Mouse (Mus musculus): ENCODE results near the gene Adamts13.

Adamts13 gene

DNA sequence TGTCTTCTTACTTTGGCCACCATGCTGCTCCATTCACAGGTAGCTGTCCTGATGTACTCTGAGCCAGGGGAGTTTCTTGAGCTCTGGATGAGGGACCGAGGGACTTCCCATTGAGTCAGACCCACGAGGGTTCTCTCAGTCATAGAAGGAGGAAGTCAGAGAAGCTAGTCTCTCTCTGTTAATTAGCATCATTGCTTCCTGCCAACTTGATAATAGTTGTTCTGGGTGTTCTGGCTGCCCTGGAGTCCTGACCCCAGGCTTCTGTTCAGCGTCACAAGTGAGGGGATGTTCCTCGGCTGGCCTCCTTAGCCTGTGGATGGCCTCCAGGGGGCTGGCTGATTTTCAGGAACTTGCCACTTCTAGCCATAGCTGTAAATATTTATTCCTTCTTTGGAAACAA, 744 bp downstream of the Adamts13 start:
- no peak for DNase-seq

DNA sequence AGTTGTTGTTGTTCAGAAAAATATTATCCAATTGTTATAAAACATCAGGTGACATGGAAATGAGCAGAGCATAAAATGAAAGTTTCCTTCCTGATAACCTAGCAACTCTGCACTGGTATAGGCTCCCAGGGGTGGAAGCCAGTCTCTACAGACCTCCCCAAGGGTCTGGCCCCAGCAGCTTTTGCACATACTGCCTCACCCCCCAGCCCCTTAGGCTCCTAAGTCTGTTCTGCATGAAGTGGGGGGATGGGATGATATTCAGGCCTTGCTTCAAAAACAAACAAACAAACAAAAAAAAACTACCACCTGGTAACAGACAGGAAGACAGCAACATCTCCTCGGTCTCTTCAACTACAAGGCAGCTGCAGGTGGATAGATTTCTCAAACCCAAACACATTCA, 7.1 kb downstream of the Adamts13 start:
- no peak for DNase-seq

DNA sequence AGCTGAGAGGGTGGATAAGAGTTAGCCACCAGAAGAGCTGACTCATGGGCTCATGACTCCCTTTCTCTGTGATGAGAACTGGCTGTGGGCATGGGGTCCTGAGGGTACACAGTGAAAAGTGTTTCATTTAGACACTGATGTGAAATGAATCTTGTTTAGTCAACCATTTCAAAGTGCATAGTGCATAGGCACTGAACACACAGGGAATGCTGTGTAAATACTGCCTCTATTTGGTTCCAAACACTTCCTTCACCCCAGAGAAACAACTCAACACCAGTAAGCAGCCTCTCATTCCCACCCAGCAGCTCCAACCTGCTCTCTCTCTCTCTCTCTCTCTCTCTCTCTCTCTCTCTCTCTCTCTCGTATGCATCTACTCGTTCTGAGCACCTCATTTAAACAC, 11.0 kb downstream of the Adamts13 start:
- no peak for DNase-seq

DNA sequence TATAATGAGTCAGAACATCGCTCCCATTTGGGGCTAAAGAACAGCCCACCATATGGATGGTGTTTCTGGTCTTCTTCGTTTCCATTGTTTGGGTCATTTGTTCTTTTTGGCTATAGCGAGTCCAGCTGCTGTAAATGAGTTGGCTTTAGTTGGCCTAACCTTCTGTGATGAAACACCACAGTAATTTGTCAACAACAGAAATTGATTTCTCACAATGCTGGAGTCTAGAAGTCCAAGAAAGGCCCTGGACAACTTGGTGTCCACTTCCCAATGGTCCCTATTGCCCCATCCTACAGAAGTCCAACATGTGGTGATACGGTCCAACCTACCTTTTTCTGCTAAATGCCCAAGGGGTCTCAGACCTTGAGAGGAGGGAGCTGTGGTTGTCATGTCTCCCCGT, 11.4 kb downstream of the Adamts13 start:
- no peak for DNase-seq

DNA sequence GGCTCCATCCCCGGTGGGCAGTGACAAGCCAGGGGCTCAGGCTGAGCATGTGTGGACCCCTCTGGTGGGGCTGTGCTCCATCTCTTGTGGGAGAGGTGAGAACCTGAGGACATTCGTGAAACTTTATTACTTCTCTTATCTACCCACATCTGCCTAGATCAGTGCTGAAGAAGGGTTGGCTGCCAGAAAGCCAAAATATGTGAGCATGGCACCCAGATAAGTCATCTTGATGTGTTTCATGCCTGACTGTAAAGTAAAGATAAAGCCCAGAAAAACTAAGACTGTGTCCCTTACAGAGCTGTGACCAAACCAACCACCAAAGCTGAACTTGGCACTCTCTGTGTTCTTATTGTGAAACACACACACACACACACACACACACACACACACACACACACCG, 20.7 kb downstream of the Adamts13 start:
- no peak for DNase-seq

DNA sequence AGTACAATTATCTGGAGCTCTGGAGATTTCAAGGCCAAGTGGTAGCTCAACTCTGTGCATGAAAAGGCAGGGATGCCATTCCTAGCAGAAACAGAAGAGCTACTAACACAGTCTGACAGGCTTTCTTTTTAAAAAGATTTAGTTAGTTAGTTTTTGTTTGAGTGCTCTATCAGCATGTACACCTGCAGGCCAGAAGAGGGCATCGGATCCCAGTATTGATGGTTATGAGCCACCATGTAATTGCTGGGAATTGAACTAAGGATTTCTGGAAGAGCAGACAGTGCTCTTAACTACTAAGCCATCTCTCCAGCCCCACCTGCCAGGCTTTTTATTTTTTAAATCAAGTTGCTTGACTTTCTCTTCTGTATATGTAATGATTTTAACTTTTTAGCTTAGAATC, 24.3 kb downstream of the Adamts13 start:
- DNase-seq, result no peak

DNA sequence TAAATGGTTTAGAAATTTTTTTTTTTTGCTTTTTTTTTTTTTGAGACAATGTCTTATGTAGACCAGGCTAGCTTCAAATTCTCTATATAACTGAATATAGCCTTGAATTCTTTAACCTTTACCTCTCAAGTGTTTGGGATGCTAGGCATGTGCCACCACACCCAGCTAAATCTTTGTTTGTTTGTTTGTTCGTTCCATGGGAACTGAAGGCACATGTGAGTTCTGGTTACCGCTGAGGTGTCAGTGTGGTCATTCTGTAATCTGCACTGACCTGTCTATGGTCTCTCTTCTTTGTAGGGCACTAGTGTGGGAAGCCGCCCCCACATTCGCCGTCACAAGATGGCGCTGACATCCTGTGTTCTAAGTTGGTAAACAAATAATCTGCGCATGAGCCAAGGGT, 24.8 kb downstream of the Adamts13 start:
- DNase-seq, result no peak

DNA sequence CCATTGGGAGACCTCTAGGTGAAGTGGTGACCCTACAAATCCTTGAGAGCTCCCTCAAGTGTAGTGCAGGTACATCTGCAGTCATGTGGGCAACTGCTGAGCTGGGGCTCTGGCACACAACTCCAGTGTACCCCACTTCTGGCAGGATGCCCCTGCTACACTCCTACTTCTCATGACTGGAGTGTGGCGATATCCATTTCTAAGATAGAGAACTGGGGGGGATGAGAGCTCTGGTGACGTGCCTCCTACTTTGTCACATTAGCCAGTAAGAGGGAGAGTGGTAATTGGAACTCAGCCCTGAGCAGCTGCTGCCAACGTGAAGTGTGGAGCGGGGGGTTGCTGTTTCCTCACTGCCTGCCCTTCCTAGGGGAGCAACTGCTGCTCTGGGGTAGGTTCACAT, 33.0 kb downstream of the Adamts13 start:
- no peak for DNase-seq

DNA sequence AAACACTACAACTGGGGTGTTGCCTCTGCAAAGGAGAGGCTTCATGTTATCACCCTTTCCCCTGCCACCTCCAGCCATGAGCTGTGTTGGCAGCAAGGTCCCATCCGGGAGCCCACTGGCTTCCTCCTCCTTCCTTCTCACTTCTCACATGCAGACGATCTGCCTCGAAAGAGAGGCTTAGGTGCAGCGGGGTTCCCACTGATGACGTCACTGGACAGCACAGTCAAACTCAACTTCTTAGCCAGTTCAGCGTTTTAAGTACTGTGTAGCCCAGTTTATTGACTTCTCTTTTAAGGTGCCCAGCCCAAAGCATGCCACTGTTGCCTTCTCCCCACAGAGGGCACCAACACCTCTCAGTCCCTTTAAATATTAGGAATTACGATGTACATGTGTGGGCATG, 34.5 kb downstream of the Adamts13 start:
- DNase-seq, result no peak

DNA sequence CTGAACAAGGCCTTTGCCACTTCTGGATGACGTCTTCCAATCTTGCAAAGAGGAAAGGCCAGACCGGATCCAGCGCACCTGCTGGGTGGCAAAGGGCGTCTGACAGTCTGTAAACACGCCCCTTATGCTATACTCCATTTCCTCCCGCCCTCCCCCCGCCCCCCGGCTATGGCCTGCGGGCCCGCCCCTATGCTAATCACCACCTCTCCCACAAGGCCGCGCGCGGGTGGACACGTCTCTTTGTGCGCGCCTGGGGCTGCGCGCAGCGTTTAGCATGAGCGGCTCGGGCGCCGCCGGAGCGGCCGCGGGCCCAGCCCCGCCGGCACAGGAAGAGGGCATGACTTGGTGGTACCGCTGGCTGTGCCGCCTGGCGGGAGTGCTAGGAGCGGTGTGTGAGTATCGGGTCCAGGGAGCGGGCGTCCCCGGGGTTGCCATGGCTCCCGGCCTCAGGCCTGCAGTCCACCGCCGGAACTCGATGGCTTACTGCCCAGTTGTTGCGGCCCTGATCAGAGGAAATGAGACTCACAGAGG, 36.6 kb downstream of the Adamts13 start, which contains the start of gene Cacfd1:
Cacfd1 (plus strand) TSS at position 213 of the 531 bp plus-strand sequence.
- DNase-seq, result peak; percentile 88 to 90

DNA sequence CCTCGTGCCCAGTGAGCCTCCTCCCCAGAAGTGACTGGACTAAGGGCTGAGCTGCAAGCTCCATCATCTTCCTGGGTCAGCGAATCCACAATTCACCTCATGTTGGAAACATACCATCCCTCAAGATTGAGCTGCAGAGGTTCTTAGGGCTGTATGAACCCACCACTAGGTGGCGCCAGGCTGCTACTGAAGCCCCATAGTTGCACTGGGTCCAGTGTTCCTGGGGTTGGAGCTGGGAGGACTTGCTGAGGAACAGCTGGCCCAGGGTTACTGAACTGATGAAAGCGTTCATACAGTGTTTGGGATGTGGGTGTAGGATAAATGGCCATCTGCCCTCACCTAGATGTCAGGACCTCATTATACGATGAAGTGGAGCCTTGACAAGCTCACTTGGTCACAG, 44.6 kb downstream of the Adamts13 start:
- peak; percentile 69 to 82 for DNase-seq

DNA sequence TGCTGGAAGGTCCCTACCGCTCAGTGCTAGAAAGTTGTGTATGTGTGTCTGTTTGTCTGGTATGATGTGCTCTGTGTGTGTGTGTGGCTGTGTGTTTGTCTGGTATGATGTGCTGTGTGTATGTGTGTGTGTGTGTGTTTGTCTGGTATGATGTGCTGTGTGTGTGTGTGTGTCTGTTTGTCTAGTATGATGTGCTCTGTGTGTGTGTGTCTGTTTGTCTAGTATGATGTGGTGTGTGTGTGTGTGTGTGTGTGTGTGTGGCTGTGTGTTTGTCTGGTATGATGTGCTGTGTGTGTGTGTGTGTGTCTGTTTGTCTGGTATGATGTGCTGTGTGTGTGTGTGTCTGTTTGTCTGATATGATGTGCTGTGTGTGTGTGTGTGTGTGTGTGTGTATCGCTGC, 46.3 kb downstream of the Adamts13 start:
- DNase-seq, result no peak

DNA sequence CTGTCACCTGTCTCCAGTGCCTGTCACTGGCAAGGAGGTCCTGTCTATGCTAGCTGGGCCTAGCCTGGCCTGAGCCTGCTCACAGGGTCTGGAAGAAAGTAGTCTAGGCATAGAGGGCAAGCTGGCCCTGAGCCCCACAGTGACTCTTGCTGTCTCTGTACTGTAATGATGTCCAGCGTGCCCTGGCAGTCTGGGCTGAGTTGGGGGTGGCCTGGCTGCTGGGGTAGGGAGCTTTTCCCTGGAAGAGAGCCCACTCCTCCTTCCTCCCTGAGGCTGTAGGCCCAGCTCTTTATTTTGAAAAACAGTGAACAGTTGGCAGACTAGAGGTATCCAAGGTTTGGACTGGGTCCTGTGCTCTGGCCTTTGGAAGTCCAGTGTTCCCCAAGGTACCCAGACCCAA, 47.9 kb downstream of the Adamts13 start:
- DNase-seq, result no peak

DNA sequence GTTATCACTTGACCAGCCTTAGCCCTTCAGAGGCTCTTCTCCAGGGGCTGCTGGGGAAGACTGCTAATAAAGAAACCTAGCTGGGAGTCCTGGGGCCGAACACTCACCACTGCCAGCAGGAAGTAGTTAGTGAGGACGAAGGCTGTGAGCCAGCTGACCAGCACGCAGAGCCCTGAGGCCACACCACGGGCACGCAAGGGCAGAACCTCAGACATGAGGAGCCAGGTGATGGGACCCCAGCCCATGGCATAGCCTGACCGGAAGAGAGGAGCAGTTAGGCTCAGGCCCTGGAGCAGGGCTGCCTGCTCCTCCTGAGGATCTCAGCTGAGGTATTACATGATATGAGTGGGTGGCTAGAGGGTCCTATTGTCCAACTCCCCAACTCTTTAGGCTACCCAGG, 49.4 kb downstream of the Adamts13 start:
- DNase-seq, result no peak

DNA sequence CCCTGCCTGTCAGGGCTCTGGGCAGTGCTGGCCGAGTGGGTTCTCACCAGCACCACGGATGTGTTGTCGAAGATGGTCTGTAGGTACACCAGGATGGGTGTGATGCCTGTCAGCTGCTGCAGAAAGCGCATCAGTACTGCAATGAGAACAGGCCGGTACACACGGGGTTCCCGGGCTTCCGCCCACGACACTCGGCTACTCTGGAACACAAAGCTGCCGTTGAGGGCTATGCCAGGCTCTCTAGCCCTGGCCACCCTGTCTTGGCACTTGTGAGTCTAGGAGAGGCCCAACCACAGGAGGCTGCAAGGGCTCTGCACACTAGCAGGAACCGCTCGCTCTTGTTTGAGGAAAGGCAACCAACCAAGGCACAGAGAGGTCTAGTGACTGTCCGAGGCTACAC, 50.9 kb downstream of the Adamts13 start:
- no peak for DNase-seq

DNA sequence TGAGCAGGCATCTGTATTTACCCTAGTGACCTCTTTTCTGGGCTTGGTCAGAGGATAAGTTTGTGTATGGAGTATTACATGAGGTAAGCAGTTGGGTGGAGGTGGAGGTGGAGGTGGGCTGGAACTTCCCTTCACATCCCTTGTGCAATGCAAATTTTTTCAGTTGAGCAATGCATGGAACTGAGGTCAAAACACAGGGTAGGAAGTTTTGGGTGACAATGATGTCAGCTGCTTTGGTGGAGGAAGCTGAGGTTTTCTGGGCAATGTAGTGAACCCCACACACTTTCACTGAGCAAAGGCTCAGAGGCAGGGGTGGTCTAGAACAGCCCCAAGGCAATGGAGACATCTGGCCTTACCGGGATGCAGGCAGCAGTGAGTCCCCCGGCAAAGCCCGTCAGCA, 52.3 kb downstream of the Adamts13 start:
- no peak for DNase-seq

DNA sequence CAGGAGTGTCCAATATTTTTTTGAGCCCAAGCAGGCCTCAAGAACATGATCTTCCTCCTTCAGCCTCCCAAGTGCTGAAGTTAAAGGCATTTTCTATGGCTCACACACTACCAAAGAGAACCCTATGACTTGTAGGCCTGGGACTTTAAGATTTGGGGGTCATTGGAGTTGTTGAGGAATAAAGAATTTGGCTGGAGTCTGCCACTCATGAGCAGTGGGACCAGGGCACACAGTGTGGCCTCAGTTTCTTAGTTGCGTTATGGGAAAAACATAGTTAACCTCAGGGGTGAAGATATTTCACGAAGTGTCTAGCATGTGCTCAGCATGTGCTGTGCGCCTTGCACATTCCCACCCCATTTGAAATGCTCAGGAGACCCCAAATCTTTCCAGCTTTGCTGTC, 53.1 kb downstream of the Adamts13 start:
- DNase-seq, result no peak

DNA sequence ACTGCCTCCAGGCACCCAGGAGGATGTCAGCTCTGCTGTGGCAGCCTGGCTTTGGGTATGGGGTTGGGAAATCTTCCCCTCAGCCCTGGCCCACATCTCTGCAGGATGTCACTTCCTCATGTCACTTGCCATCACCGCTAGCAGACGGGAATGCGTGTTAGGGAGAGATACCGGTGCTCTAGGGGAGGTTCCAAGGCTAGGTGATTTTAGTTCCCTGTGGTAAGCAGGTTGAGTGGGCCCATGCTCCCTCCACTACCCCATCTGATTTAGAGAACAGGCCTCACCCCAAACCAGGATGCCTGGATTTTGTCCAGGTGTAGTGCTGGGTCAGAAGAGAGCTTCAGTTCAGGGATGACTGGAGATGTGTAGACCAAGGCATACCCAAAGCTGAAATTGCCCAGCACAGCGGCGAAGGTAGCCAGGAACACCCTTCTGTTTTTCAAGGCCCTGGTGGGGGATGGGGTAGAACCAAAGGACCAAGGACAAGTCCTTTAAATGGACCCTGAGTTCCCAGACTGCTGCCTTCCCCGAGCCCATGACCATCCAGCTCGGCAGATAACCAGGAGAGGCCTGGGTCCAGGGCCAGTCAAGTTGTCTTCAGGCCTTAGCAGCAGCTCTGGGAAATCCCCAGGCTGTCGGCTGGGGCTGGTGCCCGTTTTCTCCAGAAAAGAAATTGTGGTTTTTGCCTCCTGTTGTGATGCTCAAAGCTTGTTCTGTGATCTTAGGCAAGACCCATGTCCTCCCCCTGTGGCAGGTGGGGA, 53.8 kb downstream of the Adamts13 start:
- DNase-seq, result peak; percentile 46 to 50

DNA sequence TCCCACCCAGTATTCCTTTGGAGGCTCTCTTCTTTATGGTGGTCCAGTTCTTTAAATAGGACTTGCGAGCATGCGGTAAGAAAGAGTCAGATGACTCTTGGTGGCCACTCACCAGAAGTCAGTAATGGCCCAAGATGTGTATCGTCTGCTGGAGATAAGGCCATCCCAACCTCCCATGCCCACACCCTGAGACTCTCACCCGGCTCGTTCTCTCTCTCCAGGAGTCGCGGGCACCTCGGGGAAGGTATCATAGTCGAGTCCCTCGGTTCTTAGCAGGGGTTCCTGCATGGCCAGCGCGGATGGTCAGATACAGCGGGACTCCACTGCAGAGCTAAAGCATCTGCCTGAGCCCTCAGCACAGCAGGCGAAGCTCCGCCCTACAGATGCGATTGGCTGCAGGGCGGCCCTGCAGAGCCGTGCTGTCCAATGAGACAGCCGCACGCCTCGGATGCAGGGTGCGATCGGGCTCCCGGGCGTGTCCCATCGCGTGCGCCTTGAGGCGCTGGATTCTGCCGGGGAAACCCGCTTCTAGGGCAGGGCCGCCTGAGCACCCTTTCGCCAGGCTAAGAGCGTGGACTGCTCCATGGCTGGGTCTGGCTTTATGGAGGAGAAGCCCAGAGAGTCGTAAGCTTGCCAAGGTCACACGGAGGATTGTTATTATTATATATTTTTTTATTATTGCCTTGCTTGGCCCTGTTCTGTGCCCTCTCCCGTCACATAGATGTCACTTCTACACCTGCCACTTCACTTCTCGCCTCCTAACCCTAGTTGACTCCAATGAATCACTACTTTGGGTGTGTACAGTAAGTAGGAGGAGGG, 54.6 kb downstream of the Adamts13 start, which contains the start of gene Slc2a6:
Slc2a6 (minus strand) TSS at position 381 of the 819 bp plus-strand sequence.
- DNase-seq, result peak; percentile 93 to 97

DNA sequence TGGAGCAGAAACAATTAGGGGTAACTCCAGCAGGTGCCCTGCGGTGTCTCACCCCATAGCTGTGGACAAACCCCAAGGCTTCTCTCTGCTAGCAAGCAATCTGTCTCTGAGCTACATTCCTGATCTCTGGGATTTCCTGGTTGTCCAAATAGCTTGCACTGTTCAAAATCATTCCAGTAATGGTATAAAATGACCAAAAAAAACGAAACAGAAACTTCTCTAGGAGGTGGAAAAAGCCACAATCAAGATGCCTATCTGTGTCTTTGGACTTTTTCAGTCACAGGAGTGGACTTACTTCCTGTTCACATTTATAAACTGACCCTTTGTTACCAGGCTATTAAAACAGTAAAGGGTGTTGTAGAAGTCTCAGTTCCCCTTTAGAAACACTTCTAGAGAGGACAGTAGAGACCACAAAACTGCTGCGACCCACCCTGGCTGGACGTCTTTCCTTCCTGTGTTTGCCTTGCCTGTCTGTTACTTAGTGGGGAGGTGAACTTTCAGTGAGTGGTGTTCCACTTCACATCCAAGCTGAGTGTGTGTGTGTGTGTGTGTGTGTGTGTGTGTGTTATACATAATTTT, 55.3 kb downstream of the Adamts13 start:
- DNase-seq, result peak in 1 of 2 experiments; percentile 1

DNA sequence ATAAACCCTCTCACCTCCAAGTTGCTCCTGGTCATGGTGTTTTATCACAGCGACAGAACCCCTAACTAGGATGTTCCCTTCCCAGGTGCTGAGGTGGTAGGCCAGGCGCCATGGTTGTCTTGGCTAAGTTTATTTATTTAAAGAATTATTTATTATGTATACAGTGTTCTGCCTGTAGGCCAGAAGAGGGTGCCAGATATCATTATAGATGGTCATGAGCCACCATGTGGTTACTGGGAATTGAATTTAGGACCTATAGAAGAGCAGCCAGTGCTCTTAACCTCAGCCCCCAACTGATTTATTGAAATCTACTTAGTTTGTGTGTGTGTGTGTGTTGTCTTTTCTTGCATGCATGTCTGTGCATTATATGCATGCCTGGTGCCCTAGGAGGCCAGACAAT, 59.1 kb downstream of the Adamts13 start:
- DNase-seq, result no peak

DNA sequence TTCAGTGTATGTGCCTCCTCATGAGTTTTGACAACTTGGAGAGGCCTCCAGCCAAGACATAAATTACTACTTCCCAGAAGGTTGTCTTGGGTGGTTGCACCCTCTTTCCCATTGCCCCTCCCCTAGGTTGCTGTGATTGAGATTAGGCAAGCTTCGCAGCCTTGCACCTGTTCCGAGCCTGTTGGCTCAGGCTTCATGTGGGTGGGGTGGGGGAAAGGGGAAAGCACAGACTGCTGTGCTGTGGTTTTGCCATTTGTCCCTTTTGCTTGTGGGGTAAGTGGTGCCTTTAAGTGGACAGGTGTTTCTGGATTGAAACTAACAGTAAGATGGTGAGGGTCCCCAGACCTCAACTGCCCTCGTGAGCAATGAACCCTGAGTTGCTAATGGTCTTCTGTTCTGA, 62.8 kb downstream of the Adamts13 start:
- DNase-seq, result no peak

DNA sequence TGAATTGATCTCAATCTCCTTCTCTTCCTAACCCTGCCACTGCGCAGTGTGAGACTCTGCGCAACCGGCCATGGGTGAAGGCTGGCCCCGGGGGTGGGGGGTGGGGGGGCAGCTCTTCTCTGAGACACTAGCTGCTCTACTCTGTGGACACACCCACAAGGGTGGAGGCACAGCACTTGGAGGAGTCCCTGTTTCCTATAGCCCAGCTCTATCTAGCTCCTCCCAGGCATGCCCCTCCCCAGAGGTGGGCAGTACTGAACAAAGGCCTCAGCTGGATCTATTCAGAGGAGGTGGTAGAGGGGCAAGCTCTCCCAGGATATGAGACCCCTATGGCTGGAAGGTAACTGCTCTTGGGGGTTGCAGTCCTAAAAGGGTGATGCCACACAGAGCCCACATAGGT, 63.8 kb downstream of the Adamts13 start:
- DNase-seq, result no peak

DNA sequence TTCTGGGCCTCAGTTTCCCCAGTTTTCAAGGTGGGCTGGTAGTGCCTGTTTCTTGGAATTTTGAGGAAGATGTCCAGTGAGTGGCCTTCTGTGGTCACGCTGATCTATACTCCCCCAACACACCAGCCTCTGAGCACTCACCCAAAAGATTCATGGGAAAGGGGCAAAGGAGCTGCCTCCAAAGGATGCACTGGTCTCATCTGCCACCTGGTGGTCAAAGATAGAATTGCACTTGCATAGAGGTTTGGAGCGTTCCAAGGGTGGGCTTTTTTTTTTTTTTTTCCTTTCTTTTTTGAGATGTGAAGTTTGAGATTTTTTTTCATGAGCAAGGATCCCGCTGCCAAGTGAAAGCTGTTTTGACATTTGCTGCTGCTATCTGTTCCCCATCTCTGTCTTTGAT, 65.4 kb downstream of the Adamts13 start:
- peak; percentile 74 to 81 for DNase-seq
